Mouse (Mus musculus) thymus, postnatal 0 days (tissue): ENCODE data around the gene Atpif1. TPM values are rescaled to one million over a fixed set of nuclear protein-coding genes. Genes with fewer than 3 reads are reported as not detected.
"Not testable (repeated sequence)": the region's sequence is repeated elsewhere in the genome, so short reads cannot be mapped to it uniquely, and the experiment has no call there.

Experiments used
- DNase-seq: peaks from one replicate; pipeline ENCODE4 v3.0.0-alpha.2; 2015; ENCODE audit warnings: low spot score
- polyA plus RNA-seq: library from polyadenylated mRNA; unstranded; fragments of >200 nt; fragmentation: Nextera tagmentation; extraction: Ambion mirVana; gene quantifications from 2 replicates; pipeline ENCODE4 v1.2.1, GENCODE M21; 2015

Atpif1 gene
- polyA plus RNA-seq, 1 experiment from 2014 or later = 874 TPM

DNA sequence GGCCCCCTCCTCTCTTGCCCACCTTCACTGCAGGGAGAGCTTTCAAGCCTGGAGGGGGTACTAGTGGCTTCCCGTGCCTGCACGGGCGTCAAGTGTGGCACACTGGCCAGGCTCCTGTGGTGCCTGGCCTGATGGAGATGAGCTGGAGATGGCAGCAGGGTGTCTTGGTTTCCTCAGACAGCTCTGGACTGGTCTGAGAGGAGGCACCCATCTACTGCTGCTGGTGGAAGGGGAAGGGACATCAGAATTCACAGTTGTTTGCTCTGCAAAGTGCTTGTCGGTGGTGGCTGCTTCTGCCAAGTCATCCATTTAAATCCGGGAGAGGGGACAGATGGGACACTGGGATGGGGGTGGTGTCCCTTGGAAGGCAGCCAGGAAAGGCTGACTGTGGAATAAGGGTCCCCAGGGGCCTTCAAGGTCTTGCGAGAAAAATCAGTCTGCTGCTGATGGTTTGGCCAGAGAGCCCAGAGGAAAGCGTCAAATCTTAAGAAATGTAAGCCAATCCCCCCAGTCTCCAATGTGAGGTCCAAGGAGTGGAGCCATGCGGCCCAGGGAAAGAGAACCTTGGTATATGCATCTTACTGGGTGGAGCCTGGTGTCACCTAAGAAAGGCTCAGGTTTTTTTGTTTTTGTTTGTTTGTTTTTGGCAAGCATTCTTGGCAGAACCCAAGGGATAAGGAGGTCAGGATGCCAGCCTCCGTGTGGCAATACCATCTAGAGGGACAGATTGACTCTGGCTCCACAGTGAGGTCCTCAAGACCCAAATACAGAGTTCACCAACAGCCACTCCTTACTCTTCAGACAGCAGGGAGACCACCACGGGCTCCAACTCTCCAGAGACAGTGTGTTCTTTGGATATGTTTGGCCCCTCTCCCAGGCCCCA is 41.0 kb downstream of the Atpif1 start:
- DNase-seq = no peak

DNA sequence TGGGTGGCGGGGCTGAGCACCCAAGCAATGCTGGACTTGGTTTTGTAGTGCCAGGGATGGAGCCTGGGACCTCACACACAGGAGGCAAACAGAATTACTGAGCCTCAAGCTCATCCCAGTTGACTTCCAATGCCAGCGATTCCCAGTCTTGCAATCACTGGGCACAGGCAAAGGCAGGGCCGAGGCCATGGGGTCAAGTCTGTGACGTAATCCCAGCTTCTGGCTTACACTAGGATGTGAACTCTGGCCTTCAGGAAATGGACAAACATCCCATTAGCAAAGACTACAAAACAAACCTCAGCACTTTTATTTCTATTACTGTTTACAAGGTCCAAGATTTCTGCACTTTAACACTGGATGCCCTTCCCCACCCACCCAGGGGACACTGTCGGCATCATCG is 41.7 kb downstream of the Atpif1 start:
- no peak for DNase-seq

GRCm38 (mm10) chr4:132491057-132491456 is 42.4 kb downstream of the Atpif1 start:
- no peak for DNase-seq

DNA sequence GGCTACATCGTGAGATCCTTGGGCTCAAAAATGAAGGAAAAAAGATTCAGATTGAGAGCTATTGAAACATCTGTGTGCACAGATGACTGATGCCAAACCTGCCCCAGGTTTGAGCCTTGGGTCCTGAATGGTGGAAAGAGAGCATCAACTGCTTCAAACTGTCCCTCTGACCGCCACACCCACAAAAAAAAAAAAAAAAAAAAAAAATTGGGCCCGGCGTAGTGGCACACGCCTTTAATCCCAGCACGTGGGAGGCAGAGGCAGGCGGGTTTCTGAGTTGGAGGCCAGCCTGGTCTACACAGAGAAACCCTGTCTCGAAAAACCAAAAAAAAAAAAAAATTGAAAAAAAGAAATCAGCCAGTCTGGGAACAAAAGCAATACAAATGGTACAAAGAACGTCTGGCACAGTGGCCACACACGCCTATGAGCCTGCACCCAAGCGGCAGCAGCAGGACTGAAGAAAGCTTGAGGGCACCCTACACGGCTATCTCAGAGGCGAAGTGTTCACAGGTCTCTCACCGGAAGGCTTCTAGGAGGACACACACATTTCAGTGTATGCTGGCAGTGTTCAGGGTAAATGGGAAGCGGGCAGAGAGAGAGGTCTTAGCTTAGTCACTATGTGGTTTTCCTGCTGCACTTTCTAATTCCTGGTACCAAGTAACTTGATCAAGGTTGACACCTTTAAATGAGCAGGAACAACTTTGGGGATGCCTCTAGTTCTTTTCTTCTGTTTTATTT is 43.0 kb downstream of the Atpif1 start:
- no peak for DNase-seq

GRCm38 (mm10) chr4:132488976-132489375 is 44.5 kb downstream of the Atpif1 start:
- DNase-seq = no peak

DNA sequence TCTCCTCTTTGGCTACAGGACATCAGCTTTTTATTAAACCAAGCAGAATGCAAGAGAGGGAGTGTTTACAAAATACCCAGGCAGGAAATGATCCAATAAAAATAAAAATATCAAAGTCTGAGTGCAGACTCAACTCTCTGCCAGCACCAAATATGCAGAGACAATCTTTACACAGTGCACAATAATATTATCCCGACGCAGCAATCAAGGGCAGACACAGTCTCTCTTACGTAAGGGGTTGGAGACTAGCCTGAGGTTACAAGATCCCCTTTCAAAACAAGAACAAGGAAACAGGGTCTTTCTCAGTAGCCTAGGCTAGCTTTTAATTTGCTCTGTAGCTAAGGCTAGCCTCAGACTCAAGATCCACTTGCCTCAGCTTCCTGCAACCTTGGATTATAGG is 44.9 kb downstream of the Atpif1 start:
- no peak for DNase-seq

- no peak for DNase-seq
These were observed 48.6 kb downstream of the Atpif1 start for GRCm38 (mm10) chr4:132484820-132485219.

DNA sequence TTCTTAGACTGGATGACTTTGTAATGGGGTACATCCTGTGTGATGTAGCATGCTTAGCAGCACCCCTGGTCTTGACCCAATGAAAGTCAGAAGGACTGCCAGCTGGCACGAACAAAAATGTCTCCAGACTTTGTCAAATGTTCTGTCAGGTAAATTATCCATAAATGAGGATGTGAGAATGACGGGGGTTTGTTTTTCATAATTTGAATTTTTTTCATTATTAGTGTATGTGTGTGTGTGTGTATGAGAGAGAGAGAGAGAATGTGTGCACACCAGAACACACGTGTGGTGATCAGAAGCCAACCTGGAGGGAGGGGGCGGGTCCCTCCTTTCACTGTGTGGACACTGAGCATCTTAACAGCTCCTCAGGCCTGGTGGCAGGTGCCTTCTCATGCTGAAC is 49.2 kb downstream of the Atpif1 start:
- DNase-seq = no peak

GRCm38 (mm10) chr4:132482956-132483608 is 50.4 kb downstream of the Atpif1 start:
- DNase-seq = no peak

GRCm38 (mm10) chr4:132482104-132482503 is 51.4 kb downstream of the Atpif1 start:
- DNase-seq = not testable (repeated sequence)

Other genes starting within 250 kb of the Atpif1 start
- 10.8 and 11.9 TPM in 2 replicates for gene Rab42, start 230.3 kb downstream of the Atpif1 start, polyA plus RNA-seq
- gene Trnau1ap, start 204.1 kb downstream of the Atpif1 start, polyA plus RNA-seq = 53.2 and 55.1 TPM in 2 replicates
- 97.8 and 99.5 TPM in 2 replicates for gene Rcc1, start 180.1 kb downstream of the Atpif1 start, polyA plus RNA-seq
- 7.0 and 7.8 TPM in 2 replicates for gene Phactr4, start 111.2 kb downstream of the Atpif1 start, polyA plus RNA-seq
- 30.5 and 31.5 TPM in 2 replicates for gene Med18, start 69.7 kb downstream of the Atpif1 start, polyA plus RNA-seq
- 7.3 and 8.0 TPM in 2 replicates for gene Sesn2, start 23.2 kb downstream of the Atpif1 start, polyA plus RNA-seq
- gene Dnajc8, start 1.9 kb upstream of the Atpif1 start, polyA plus RNA-seq = 190 and 199 TPM in 2 replicates
- 0.96 and 1.5 TPM in 2 replicates for gene Ptafr, start 30.4 kb upstream of the Atpif1 start, polyA plus RNA-seq
- 20.6 and 26.8 TPM in 2 replicates for gene Eya3, start 105.3 kb upstream of the Atpif1 start, polyA plus RNA-seq
- 3.0 and 3.1 TPM in 2 replicates for gene Xkr8, start 198.9 kb upstream of the Atpif1 start, polyA plus RNA-seq
- gene Smpdl3b, start 223.6 kb upstream of the Atpif1 start, polyA plus RNA-seq = 0.59 and 0.75 TPM in 2 replicates
- 129 and 139 TPM in 2 replicates for gene Rpa2, start 234.7 kb upstream of the Atpif1 start, polyA plus RNA-seq